Mouse (Mus musculus) MEL (cell line): ENCODE results near the gene Eif2b5. TPM values are rescaled to one million over a fixed set of nuclear protein-coding genes. Genes with fewer than 3 reads are reported as not detected.
A peak's percentile ranks its signal among the peaks of the same experiment; 100 is the strongest.
"Not testable (repeated sequence)": the region's sequence is repeated elsewhere in the genome, so short reads cannot be mapped to it uniquely, and the experiment has no call there.

ENCODE experiments used
- DNase-seq: peaks from one replicate; pipeline ENCODE4 v3.0.0; 2011; ENCODE audit warnings: low read depth, low spot score
- H3K27ac ChIP-seq: 2 replicates; pipeline ENCODE4 v1.5.1; 2012; ENCODE audit warnings: low read depth, mild to moderate bottlenecking, control low read depth, low read length, moderate library complexity; ENCODE audit not compliant: control insufficient read depth
- H3K27me3 ChIP-seq, 2 experiments: fragments of 150-350 bp in 1 of 2; sonication (generic) in 1 of 2; 2 replicates each; pipeline ENCODE4 v1.6.1; 2012; ENCODE audit warnings: low read length in 2 of 2, mild to moderate bottlenecking in 2 of 2, improper control_type of control experiment in 1 of 2, moderate library complexity in 1 of 2; ENCODE audit not compliant: insufficient read depth in 2 of 2, control insufficient read depth in 1 of 2
- H3K36me3 ChIP-seq, 2 experiments: 2 replicates each; pipeline ENCODE4 v1.6.1; 2012 to 2014; ENCODE audit warnings: low read length in 2 of 2, improper control_type of control experiment in 1 of 2, inconsistent platforms in 1 of 2, mild to moderate bottlenecking in 1 of 2; ENCODE audit not compliant: insufficient read depth in 2 of 2, control insufficient read depth in 1 of 2
- H3K4me1 ChIP-seq, 2 experiments: fragments of 150-350 bp in 1 of 2; sonication (generic) in 1 of 2; 2 replicates each; pipeline ENCODE4 v1.6.1; 2012; ENCODE audit warnings: low read length in 2 of 2, improper control_type of control experiment in 1 of 2, mild to moderate bottlenecking in 1 of 2; ENCODE audit not compliant: insufficient read depth in 2 of 2, control insufficient read depth in 1 of 2
- H3K4me3 ChIP-seq, 2 experiments: fragments of 150-350 bp in 1 of 2; sonication (generic) in 1 of 2; 2 replicates each; pipeline ENCODE4 v1.5.1; 2012; ENCODE audit warnings: low read depth in 2 of 2, low read length in 2 of 2, mild to moderate bottlenecking in 2 of 2, moderate library complexity in 2 of 2, control low read depth in 1 of 2, improper control_type of control experiment in 1 of 2; ENCODE audit not compliant: control insufficient read depth in 1 of 2, insufficient read depth in 1 of 2
- H3K79me2 ChIP-seq: 2 replicates; pipeline ENCODE4 v1.6.1; 2012; ENCODE audit warnings: mild to moderate bottlenecking, low read length, moderate library complexity; ENCODE audit not compliant: control insufficient read depth, poor library complexity, insufficient read depth
- H3K9ac ChIP-seq: 2 replicates; pipeline ENCODE4 v1.6.1; 2012; ENCODE audit warnings: low read depth, mild to moderate bottlenecking, control low read depth, low read length, moderate library complexity; ENCODE audit not compliant: control insufficient read depth, poor library complexity, severe bottlenecking
- H3K9me3 ChIP-seq: fragments of 150-350 bp; sonication (generic); replicated peaks from 2 replicates; pipeline ENCODE4 v1.6.1; 2012; ENCODE audit warnings: mild to moderate bottlenecking, low read length, improper control_type of control experiment, moderate library complexity; ENCODE audit not compliant: insufficient read depth
- CTCF ChIP-seq, 3 experiments: IDR thresholded peaks in 2 of 3; conservative IDR thresholded peaks in 1 of 3; 2 replicates each; pipeline ENCODE4 v1.5.1; 2011 to 2012; ENCODE audit warnings: low read length in 3 of 3, low read depth in 2 of 3, mild to moderate bottlenecking in 2 of 3, improper control_type of control experiment in 1 of 3, inconsistent platforms in 1 of 3, mixed read lengths in 1 of 3, moderate library complexity in 1 of 3; ENCODE audit not compliant: control insufficient read depth in 1 of 3, insufficient read depth in 1 of 3, poor library complexity in 1 of 3, severe bottlenecking in 1 of 3
- EP300 ChIP-seq, 2 experiments: IDR thresholded peaks; 2 replicates each; pipeline ENCODE4 v1.6.1; 2011; ENCODE audit warnings: improper control_type of control experiment in 2 of 2, low read length in 2 of 2, low read depth in 1 of 2, mild to moderate bottlenecking in 1 of 2
- GABPA ChIP-seq: IDR thresholded peaks from 2 replicates; pipeline ENCODE4 v1.6.1; 2012; ENCODE audit warnings: low read depth, mild to moderate bottlenecking, inconsistent platforms, low read length, improper control_type of control experiment, moderate library complexity
- JUND ChIP-seq: IDR thresholded peaks from 2 replicates; pipeline ENCODE4 v1.6.1; 2011; ENCODE audit warnings: low read depth, mild to moderate bottlenecking, improper control_type of control experiment, low read length
- MAZ ChIP-seq: IDR thresholded peaks from 2 replicates; pipeline ENCODE4 v1.6.1; 2012; ENCODE audit warnings: low read depth, mild to moderate bottlenecking, inconsistent platforms, low read length, improper control_type of control experiment
- MYB ChIP-seq: IDR thresholded peaks from 2 replicates; pipeline ENCODE4 v1.6.1; 2011; ENCODE audit warnings: mild to moderate bottlenecking, low read depth, low read length, improper control_type of control experiment
- MYC ChIP-seq: IDR thresholded peaks from 2 replicates; pipeline ENCODE4 v1.6.1; 2011; ENCODE audit warnings: low read depth, mild to moderate bottlenecking, low read length, improper control_type of control experiment, moderate library complexity
- NELFE ChIP-seq: IDR thresholded peaks from 2 replicates; pipeline ENCODE4 v1.6.1; 2011; ENCODE audit warnings: low read depth, low read length, improper control_type of control experiment
- POLR2A ChIP-seq, 2 experiments: IDR thresholded peaks; 2 replicates each; pipeline ENCODE4 v1.6.1; 2011 to 2012; ENCODE audit warnings: low read length in 2 of 2, mild to moderate bottlenecking in 2 of 2, control low read depth in 1 of 2, improper control_type of control experiment in 1 of 2, low read depth in 1 of 2, moderate library complexity in 1 of 2; ENCODE audit not compliant: control insufficient read depth in 1 of 2, insufficient read depth in 1 of 2, poor library complexity in 1 of 2
- POLR2AphosphoS2 ChIP-seq: IDR thresholded peaks from 2 replicates; pipeline ENCODE4 v1.6.1; 2011; ENCODE audit warnings: low read length, improper control_type of control experiment
- RAD21 ChIP-seq: IDR thresholded peaks from 2 replicates; pipeline ENCODE4 v1.6.1; 2011; ENCODE audit warnings: mild to moderate bottlenecking, low read depth, low read length, improper control_type of control experiment
- SIN3A ChIP-seq: IDR thresholded peaks from 2 replicates; pipeline ENCODE4 v1.6.1; 2012; ENCODE audit warnings: low read length, improper control_type of control experiment, inconsistent platforms
- SMC3 ChIP-seq: IDR thresholded peaks from 2 replicates; pipeline ENCODE4 v1.6.1; 2011; ENCODE audit warnings: low read depth, low read length, improper control_type of control experiment
- TCF12 ChIP-seq: IDR thresholded peaks from 2 replicates; pipeline ENCODE4 v1.6.1; 2014; ENCODE audit warnings: low read depth, mild to moderate bottlenecking, inconsistent platforms, low read length, improper control_type of control experiment, moderate library complexity
- USF2 ChIP-seq, 2 experiments: IDR thresholded peaks; 2 replicates each; pipeline ENCODE4 v1.6.1; 2011 to 2012; ENCODE audit warnings: improper control_type of control experiment in 2 of 2, low read length in 2 of 2, borderline replicate concordance in 1 of 2, inconsistent platforms in 1 of 2, low read depth in 1 of 2, mild to moderate bottlenecking in 1 of 2; ENCODE audit not compliant: insufficient read depth in 1 of 2
- ZC3H11A ChIP-seq: IDR thresholded peaks from 2 replicates; pipeline ENCODE4 v1.6.1; 2012; ENCODE audit warnings: low read depth, mild to moderate bottlenecking, inconsistent platforms, low read length, improper control_type of control experiment
- ZNF384 ChIP-seq: IDR thresholded peaks from 2 replicates; pipeline ENCODE4 v1.6.1; 2012; ENCODE audit warnings: low read depth, mild to moderate bottlenecking, inconsistent platforms, low read length, improper control_type of control experiment
- polyA plus RNA-seq, 2 experiments: library from polyadenylated mRNA; stranded (reverse) in 1 of 2; unstranded in 1 of 2; fragments of >175 nt in 1 of 2; fragments of >200 nt in 1 of 2; gene quantifications; 2 replicates each; pipeline versions ENCODE4 v1.2.1 to v1.2.4; 2012; ENCODE audit warnings: low replicate concordance in 2 of 2, low read depth in 1 of 2; ENCODE audit not compliant: insufficient read length in 2 of 2, insufficient read depth in 1 of 2, missing spikeins in 1 of 2
- total RNA-seq: library from RNA; depleted of rRNA; stranded (reverse); fragments of 300-350 nt; gene quantifications from 2 replicates; pipeline ENCODE4 v1.2.3, GENCODE M21; 2012

Gene Eif2b5
- total and polyA plus RNA-seq, 3 experiments = 91.1 to 131 (median 115) TPM

- H3K27ac ChIP-seq = no peak overlapping the region
- no peak for TF ChIP-seq NELFE
- no peak for TF ChIP-seq SIN3A
- TF ChIP-seq POLR2AphosphoS2 = no peak
- no peak for TF ChIP-seq POLR2A (IDR thresholded peaks at IDR 0.05; ENCODE audit: control insufficient read depth in 1 of 2, insufficient read depth in 1 of 2, low read depth in 1 of 2, low read length in 2 of 2, poor library complexity in 1 of 2)
- no peak for TF ChIP-seq GABPA
- TF ChIP-seq USF2 (IDR thresholded peaks at IDR 0.05; ENCODE audit: borderline replicate concordance in 1 of 2, insufficient read depth in 1 of 2, low read depth in 1 of 2, low read length in 2 of 2) = no peak
- no peak for TF ChIP-seq MYB
- no peak for TF ChIP-seq MAZ
- no peak for TF ChIP-seq ZNF384
- no peak for TF ChIP-seq JUND
- no peak for TF ChIP-seq TCF12
- TF ChIP-seq RAD21 = no peak
- no peak for TF ChIP-seq MYC
Observed at GRCm38 (mm10) chr16:20478504-20478903, 20.1 kb upstream of the Eif2b5 start.

GRCm38 (mm10) chr16:20479026-20479760, 19.4 kb upstream of the Eif2b5 start:
- not testable (repeated sequence) for H3K79me2 ChIP-seq, H3K4me1 ChIP-seq, H3K9ac ChIP-seq, DNase-seq, H3K27ac ChIP-seq, H3K27me3 ChIP-seq, H3K4me3 ChIP-seq, H3K36me3 ChIP-seq, H3K9me3 ChIP-seq

More at GRCm38 (mm10) chr16:20478504-20478903, 20.1 kb upstream of the Eif2b5 start:
- H3K4me1 ChIP-seq = peaks cover 0 to 6% of the 10 kb centered on the region in 2 experiments; a peak in 2 of 4 replicates
- H3K36me3 ChIP-seq = no peaks in the 10 kb centered on the region
- H3K4me3 ChIP-seq = no peak overlapping the region
- H3K79me2 ChIP-seq = no peaks in the 10 kb centered on the region
- no peak overlapping the region for H3K9ac ChIP-seq
- H3K27me3 ChIP-seq = no peaks in the 10 kb centered on the region
- H3K9me3 ChIP-seq = no peaks in the 10 kb centered on the region
- no peak for DNase-seq

- no peak overlapping the region for H3K27ac ChIP-seq
- H3K4me3 ChIP-seq = no peak overlapping the region
- no peak overlapping the region for H3K9ac ChIP-seq
- no peaks in the 10 kb centered on the region for H3K79me2 ChIP-seq
- H3K4me1 ChIP-seq = peaks cover 0 to 6% of the 10 kb centered on the region in 2 experiments; a peak in 2 of 4 replicates
- H3K27me3 ChIP-seq = no peaks in the 10 kb centered on the region
- H3K9me3 ChIP-seq = no peaks in the 10 kb centered on the region
- peak; percentile 69 for DNase-seq
- no peaks in the 10 kb centered on the region for H3K36me3 ChIP-seq
- TF ChIP-seq EP300 (IDR thresholded peaks at IDR 0.05; ENCODE audit: low read depth in 1 of 2, low read length in 2 of 2) = no peak
- peak; percentile 36 to 76 (median 52) for TF ChIP-seq CTCF (IDR thresholded peaks at IDR 0.05 in 2 of 3, conservative IDR thresholded peaks at IDR 0.05 in 1 of 3; ENCODE audit: control insufficient read depth in 1 of 3, insufficient read depth in 1 of 3, low read depth in 2 of 3, low read length in 3 of 3, poor library complexity in 1 of 3, severe bottlenecking in 1 of 3)
- peak; percentile 74 for TF ChIP-seq SMC3
- peak; percentile 82 for TF ChIP-seq RAD21
- TF ChIP-seq ZC3H11A = peak; percentile 65
Observed at GRCm38 (mm10) chr16:20480115-20480514, 18.5 kb upstream of the Eif2b5 start.
